Mouse (Mus musculus) c-Kit-negative CD71-positive TER-119-positive erythroid progenitor cells, embryonic 14.5 days (primary cell): Measurements from ENCODE around the gene Mrpl53.

Experiments
- DNase-seq: peaks from one replicate; pipeline ENCODE4 v3.0.0-alpha.2; 2013; ENCODE audit warnings: low read depth, low spot score

Mrpl53 gene

DNA sequence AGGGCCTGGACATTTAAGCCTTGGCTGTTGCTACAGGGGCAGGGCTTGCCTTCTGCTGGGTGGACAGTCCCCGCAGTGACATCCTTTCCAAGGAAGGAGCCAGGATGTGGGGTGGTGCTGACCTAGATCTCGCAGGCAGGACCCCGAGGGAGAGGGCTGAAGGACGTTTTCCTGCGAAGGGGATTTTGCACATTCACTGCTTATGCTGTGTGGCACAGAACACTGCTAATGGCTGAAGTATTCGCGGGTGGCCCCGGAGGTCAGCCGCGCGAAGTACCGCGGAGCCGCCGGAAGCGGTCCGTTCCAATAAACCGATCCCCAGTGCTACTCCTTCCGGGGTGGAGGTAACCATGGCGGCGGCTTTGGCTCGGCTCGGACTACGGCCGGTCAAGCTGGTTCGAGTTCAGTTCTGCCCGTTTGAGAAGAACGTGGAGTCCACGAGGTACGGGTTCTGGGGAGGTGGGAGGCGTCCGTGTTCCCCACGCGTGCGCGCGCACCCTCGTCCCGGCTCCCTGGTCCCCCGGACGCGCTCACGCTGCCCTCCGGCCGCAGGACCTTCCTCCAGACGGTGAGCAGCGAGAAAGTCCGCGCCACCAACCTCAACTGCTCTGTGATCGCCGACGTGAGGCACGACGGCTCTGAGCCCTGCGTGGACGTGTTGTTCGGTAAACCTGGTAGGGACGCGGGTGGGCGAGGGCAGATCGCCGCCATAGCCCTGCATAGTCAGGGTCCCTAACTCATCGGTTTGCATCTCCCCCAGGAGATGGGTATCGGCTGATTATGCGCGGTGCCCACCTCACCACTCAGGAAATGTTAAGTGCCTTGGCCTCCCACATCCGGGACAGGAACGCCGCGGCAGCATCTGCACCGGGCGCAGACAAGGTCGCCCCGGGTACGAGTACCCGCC, at the start of gene Mrpl53:
Gene Mrpl53 (plus strand): TSS at position 279 of the 907 bp plus-strand sequence.
- no peak for DNase-seq

DNA sequence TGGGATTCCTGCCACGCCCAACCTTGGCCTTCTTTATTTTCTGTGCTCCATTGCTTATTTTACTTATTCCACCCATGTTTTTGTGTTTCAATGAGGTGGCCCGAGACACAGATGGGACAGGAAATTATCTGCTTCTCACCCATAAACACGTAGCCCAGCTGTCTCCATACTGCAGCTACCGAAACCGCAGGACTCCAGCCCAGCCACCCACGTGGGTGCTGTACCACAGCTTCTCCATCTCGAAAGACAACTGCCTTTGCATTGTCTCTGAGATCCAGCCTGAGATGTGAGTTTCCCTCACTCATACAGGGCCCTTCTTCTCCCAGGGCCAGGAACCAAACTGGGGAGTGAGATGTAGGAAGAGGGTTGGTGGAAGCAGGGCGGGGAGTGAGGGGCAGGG, 42.8 kb upstream of the Mrpl53 start:
- no peak for DNase-seq

DNA sequence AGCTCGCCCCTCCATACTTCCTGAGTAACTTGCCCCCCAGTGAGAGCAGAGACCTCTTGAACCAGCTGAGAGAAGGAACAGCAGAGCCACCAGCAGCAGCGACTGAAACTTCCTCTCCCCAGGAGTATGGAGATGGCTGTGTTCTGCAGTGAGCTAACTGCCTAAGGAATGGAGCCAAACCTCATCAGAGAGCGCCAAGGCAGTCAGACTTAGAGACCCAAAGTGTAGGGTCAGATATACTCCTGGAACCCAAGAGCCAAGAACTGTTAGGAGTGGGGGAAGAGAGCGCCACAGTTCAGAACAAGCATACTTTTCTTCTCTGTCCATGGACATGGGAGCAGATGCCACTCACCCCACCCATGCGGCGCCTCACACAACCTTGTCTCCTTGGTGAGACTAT, 42.4 kb upstream of the Mrpl53 start:
- no peak for DNase-seq

DNA sequence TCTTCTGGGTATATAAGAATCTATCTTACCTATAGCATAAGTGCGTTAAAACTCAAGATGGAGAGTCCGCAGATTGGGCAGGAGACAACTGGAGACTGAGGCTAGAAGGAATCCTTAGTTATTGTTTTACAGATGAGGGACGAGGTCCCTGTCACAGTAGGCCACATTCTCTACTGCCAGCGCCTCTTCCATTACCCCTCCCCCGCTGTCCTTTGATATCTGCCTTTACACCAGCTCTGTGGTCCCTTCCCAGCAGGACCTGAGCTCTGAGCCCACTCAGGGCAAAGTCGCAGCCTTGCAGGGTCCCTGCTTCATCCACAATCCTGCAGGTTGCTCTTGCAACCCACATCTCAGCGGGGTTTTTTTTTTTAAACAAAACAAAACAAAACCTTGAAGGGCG, 40.6 kb upstream of the Mrpl53 start:
- no peak for DNase-seq

DNA sequence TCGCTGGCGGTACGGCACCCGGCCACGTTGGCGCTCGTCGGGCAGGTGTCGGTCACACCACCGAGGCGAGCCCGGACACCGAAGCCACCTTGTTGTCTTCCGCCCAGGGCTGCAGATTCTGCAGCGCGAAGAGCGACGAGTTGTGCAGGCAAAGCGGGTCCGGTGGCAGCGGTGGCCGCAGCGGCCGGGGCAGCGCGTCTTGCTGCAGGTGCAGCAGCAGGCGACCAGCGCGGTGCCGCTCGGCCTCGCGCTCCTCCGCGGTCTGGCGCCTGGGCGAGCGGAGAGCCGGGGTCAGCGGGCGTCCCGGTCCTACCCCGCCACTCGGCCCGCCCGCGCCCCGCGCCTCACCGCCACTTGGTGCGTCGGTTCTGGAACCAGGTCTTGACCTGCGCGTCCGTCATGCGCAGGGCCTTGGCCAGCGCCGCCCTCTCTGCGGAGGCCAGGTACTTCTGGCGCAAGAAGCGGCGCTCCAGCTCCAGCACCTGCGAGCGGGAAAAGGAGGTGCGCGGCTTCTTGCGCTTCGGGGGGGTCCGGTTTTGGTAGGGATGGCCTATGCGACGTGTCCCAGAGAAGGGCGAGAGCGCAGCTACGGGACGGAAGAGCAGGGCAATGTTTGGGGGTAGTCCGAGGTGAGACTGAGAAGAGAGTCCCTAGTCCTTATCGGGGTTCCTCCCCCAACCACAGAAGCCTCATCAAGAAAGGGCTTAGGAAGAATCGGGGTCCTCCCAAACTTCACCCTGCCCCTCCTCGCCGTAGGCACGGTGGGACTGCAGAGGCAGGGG, 39.9 kb upstream of the Mrpl53 start:
- no peak for DNase-seq

DNA sequence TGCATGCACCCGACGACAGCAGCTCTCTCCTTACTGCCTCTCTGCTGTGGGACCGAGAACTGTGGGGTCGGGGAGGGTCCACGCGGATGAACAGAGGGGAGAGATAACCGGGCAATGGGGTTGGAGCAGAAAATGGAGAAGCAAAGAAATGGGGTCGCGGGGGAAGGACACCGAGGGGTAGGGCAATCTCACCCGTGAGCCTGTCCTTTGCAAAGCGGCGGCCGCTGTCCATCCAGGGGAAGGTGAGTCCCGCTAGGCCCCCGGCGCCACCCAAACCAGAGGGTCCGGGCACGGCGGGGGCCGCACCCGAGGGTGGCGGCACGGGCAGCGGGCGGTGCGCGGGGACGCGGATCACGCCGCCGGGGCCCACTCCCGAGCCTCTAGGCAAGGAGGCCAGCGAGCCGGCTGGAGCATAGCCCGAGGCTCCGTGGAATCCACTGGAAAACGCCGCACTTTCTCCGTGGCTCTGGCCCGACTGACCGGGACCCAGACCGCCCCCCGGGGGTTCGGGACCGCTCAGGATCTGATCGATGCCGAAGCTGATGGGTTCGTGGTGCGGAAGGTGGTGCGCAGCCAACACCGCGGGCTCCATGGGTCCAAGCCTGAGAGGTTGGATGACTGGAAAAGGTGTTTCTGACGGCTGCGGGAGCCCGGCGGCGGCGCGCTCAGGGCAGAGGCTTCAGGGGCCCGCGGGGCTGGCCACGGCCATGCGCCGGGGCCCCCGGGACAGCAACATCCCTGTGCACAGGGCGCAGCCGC, 39.2 kb upstream of the Mrpl53 start:
- no peak for DNase-seq

DNA sequence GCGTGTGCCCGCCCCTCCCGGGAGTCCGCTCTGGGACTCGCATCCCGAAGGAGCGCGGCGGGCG, 38.8 kb upstream of the Mrpl53 start, which contains the start of gene Tlx2:
Gene Tlx2 (minus strand): TSS at position 47 of the 64 bp plus-strand sequence.
- no peak for DNase-seq

DNA sequence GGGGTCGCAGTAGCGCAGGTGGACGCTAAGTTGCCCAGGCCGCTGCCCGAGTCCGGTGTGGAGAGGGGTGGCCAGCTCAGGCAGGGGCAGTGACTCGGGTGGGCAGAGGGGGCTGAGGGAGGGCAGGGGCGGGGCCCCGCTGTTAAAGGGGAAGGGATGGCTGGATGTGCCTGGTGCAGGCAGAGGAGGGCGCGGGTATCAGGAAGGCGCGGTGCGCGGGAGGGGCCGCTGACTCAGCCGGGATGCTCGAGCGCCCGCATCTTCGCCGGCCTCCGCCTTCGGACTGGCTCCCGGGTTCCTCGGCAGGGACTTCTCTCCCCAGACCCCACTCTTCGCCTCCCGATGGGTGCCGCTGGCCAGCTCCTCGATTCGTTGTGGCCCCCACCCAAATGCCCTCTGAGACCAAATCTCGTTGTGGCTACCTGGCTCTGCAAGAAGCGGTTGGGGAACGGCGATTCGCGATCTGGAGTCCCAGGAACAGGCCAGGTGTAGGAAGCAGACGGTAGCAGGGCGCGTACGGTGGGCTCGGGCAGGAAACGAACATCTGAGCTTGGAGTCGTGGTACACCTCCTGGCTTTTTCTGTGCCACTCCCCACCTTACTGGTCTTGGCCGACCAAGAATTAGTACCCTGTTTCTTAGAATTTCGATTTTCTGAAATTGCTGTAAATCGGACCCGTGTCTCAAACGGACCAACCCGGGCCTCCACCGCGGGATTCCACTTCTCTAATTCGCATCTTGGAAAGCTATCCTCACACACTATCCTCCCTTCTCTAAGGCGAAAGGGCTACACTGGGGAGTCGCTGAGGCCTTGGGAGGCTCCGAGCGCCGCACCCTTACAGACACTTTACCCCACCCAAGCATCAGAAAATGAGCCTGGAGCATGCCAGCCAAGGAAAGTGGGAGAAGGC, 38.3 kb upstream of the Mrpl53 start:
- no peak for DNase-seq

DNA sequence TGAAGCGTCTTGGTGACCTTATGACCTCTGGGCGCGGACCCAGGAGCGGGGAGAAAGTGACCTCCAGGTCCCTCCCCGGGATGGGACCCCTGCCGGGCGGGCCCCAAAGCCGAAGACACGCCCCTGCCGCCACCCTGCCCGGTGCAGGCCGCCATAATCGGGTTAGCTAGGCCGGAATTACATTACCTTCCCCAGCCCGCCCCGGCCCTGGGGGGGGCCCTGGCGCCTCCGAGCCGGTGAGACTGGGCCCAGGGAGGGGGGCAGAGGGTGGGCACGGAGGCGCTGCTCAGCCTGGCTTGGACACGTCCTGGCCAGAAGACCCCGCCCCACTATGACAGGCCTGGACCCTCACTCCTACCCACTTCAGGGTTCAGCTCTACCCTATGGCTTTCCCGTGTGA, 37.6 kb upstream of the Mrpl53 start:
- DNase-seq = no peak

DNA sequence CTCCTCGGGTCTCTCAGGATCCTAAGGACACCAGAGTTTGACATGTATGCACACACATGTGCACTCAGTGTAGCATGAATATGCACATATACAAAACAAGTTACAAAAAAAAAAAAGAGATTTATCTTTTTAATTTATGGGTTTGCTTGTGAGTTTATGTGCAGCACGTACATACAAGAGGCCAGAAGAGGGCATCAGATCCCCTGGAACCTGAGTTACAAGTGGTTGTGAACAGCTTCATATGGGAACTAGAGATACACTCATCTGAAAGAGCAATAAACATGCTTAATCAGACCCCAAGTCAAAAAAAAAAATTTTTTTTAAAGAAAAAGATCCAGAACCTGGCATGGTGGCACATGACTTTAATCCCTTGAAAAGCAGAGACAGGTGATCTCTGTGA, 33.9 kb upstream of the Mrpl53 start:
- no peak for DNase-seq

DNA sequence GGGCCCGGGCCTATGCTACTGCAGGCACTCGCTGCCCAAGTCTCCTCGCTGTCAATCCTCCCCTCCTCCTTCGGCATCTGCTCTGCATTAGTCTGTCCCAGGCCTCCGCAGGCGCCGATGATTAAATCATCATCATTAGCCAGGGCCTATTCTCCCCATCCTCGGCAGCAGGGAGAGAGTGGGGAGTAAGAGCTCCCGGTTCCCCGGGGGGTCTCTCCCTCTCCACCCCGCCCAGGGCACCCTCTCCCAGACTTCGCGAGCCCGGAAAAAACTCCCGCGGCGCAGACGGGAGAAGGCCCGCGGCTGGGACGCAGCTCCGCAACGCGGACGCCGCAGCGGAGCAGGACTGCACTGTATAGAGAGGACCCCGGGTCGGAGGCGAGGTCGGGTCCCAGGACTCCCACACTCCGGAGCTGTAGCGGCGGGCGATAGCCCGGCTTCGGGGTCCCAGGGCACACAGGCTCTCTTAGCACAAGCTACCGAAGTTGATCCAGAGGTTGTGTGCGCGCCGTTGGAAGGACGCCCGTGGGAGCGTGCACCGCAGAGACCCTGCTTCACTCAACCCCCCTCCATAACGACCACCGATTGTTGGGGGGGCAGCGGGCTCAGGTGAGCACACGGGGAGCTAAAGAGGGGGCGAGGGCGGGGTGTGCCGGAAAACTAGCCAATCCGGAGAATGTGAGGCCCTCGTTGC, 31.1 kb upstream of the Mrpl53 start, which contains the start of gene Pcgf1:
Gene Pcgf1 (plus strand): TSS at position 240 of the 694 bp plus-strand sequence.
- DNase-seq = no peak

DNA sequence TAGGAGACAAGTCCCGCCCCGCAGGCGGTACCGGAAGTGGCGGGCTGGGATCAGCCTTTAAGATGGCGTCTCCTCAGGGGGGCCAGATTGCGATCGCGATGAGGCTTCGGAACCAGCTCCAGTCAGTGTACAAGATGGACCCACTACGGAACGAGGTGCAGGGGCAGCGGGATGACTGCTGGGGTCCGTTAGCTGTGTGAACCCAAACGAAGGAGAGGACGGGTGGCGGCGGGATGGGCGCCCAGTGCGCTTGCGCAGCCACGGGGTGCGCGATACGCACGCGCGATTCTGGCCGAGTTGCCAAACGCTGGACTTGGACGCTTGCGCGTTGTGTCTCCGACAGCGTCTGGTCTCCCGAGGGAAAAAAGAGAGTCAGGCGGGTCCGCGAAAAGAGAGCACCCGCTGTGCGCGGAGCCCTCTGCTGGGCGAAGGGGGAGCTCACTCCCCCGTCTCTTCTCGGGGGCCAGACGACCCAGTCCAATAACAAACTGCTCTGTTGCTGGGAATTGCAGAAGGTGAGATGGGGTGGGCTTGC, 30.4 kb upstream of the Mrpl53 start:
- DNase-seq = peak; percentile 99

DNA sequence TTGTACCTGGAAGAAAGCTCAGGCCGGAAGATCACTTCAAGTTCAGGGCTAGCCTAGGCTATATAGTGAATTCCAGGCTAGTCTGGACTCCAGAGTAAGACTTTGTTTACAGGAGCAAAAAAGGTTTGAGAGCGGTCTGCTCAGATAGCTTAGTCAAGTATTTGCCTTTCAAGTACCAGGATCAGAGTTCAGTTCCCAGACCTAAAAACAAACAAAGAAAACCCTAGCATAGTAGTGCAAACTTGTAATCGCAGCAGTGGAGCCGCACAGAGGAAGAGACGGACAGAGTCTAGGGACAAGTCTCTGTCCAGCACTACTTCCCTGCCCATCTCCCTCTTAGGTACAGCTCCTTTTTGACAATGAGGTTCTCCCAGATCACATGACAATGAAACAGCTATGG, 28.6 kb upstream of the Mrpl53 start:
- DNase-seq = no peak

DNA sequence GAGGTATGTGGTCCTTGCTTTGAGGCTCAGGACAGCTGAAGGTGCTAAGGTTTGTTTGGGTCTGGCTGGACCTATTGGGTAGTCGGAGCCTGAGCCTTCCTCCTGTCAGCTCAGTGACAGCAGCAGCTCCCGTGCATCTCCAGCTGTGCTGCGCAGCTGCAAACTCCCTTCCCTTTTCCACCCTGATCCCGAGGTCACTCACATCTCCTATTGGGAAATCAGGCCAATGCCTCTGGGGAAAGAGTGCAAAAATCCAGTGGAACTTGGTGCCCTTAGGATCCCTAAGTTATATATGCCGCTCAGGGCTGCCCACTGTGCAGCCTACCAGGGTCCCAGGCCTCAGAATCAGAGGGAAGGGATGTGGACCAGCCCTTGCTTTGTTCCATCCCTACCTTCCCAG, 25.3 kb upstream of the Mrpl53 start:
- no peak for DNase-seq

DNA sequence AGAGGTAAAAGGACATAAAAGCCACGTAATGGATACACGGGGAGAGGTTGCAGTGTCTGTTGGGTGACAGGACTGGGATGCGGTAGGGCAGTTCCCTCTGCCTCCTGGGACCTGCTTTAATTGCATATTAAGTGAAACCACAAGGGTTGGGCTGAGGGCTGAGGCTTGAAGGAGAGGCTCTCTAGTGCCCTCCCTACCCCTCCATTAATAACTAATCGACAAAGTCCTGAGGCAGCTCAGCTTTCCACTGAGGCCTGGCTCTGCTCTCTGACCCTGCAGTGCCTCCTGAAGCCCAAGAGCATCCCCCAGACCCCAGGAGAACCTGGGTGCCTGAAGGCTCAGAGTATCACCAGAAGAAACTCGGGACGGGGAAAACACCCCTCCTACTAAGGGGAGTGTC, 24.4 kb upstream of the Mrpl53 start:
- DNase-seq = no peak

DNA sequence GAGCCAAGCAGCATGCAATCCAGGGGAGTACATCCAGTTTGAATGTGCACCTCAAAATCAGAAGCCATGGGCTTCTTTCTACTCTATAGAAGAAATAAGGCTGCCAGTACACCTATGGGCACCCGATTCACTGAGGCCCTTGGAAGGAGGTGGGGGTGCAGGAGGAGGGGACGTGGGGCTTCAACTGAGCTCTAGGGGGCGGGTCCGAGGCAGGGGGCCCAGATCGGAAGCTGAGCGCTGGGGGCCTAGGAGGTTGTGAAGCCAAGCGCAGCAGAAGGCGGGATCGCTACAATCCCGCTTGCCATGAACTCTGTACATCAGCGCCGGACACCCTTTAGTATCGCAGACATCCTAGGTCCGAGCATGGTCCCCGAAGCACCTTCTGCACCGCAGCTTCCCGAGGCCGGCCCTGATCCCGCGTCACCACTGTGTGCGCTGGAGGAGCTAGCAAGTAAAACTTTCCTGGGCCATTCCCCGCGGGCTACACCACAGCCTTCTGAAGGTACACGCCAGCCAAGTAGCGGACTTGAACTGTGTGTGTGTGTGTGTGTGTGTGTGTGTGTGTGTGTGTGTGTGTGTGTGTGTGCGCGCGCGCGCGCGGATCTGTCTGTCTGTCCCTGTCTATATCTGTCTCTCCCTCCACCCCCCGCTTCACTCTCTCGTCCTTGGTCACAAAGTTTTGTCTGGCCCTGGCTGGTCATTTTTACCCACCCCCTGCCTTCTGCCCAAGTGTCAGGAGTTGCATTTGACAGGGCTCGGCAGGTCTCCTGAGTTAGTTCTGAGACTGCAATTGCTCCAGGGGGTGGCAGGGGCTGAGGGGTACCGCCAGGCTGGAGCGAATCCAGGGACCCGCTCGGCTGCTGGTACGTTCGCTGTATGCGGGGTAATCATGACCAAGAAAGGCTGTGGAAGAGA, 22.5 kb upstream of the Mrpl53 start, which contains the start of gene Lbx2:
Gene Lbx2 (plus strand): TSS at position 247 of the 915 bp plus-strand sequence.
- no peak for DNase-seq

DNA sequence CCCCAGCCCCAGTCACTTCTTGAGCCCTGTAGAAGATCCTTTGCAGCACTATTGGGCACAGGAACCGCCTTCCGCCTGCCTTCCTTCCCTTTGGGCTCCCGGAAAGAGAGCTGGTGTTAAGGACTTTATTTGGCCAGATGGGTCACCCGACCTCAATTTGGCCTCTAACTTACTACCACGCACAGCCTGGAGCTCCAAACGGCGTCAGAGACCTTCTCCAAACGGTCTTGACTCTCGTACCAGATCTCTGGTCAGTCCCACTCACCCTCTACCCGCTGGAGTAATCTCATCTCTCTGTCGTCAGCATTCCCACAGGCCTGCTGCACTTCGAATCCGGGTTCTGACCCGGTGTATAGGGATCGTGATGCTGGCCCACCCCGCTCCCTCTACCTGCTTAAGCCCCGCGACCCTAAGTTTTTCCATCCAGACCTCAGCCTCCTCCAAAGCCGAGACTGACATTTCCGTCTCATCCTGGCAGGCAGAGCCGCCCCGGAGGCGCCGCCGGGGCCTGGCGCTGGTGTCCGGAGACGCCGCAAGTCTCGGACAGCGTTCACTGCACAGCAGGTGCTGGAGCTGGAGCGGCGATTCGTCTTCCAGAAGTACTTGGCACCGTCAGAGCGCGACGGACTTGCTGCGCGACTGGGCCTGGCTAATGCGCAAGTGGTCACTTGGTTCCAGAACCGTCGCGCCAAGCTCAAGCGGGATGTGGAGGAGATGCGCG, 21.5 kb upstream of the Mrpl53 start:
- DNase-seq = no peak

DNA sequence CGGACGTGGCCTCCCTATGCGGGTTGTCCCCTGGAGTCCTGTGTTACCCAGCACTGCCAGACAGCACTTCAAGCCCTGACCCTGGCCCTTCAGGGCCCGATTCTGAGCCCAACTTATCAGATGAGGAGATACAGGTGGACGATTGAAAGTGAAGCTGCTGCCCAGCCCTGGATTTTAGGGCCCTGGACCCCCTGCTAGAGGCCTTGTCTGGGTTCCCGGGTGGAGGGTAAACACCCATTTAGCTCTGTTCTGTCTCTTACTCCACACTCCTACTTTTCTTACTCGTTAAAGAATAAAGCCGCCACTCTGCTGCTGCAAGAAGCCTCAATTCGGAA, 20.9 kb upstream of the Mrpl53 start:
- no peak for DNase-seq
